Mouse (Mus musculus): ENCODE results near the gene Rab14. TPM values are rescaled to one million over a fixed set of nuclear protein-coding genes. Genes with fewer than 3 reads are reported as not detected.
A peak's percentile ranks its signal among the peaks of the same experiment; 100 is the strongest.

Rab14 gene
- polyA plus RNA-seq, 1 experiment from 2014 or later = 271 TPM

- H3K36me3 ChIP-seq (ENCODE audit: control insufficient read depth, insufficient read depth, low read length) = peaks cover 12% of the 10 kb centered on the region
- DNase-seq (ENCODE audit: low spot score) (no peak), ATAC-seq (ENCODE audit: insufficient read depth, low FRiP score, low TSS enrichment) (no peak)
- 80% methylated on average over 6 of the region's 6 CpGs for WGBS
- no peaks in the 10 kb centered on the region for H3K27me3 ChIP-seq (ENCODE audit: control insufficient read depth, insufficient read depth, low read length)
- no peaks in the 10 kb centered on the region for H3K9me3 ChIP-seq (ENCODE audit: control insufficient read depth, low read length)
- H3K9ac ChIP-seq (ENCODE audit: low read length) = no peak overlapping the region
- H3K4me2 ChIP-seq (ENCODE audit: low read depth) = no peak overlapping the region
- no peak overlapping the region for H3K4me3 ChIP-seq (ENCODE audit: low read depth, low read length)
- H3K4me1 ChIP-seq (ENCODE audit: control insufficient read depth, insufficient read depth, low read length) = no peaks in the 10 kb centered on the region
- H3K27ac ChIP-seq (ENCODE audit: low read depth, low read length) = no peak overlapping the region
Measured at GRCm38 (mm10) chr2:35153179-35153578, 47.7 kb downstream of the Rab14 start.

- Histone ChIP-seq H3K36me3 (ENCODE audit: control insufficient read depth, insufficient read depth, low read length) (peaks cover 12% of the 10 kb centered on the region), H3K4me2 (ENCODE audit: low read depth) (no peak overlapping the region), H3K9ac (ENCODE audit: low read length) (no peak overlapping the region), H3K4me1 (ENCODE audit: control insufficient read depth, insufficient read depth, low read length) (no peaks in the 10 kb centered on the region), H3K27ac (ENCODE audit: low read depth, low read length) (no peak overlapping the region), H3K4me3 (ENCODE audit: low read depth, low read length) (no peak overlapping the region), H3K27me3 (ENCODE audit: control insufficient read depth, insufficient read depth, low read length) (no peaks in the 10 kb centered on the region), H3K9me3 (ENCODE audit: control insufficient read depth, low read length) (no peaks in the 10 kb centered on the region)
- ATAC-seq (ENCODE audit: insufficient read depth, low FRiP score, low TSS enrichment) = no peak
- 95% methylated on average over 13 of the region's 13 CpGs for WGBS
- DNase-seq (ENCODE audit: low spot score) = no peak
Measured at GRCm38 (mm10) chr2:35151303-35151882, 49.5 kb downstream of the Rab14 start.

- peaks cover 17% of the 10 kb centered on the region for H3K36me3 ChIP-seq (ENCODE audit: control insufficient read depth, insufficient read depth, low read length)
- H3K27me3 ChIP-seq (ENCODE audit: control insufficient read depth, insufficient read depth, low read length) = no peaks in the 10 kb centered on the region
- no peak for DNase-seq (ENCODE audit: low spot score)
Measured at GRCm38 (mm10) chr2:35148806-35149205, 52.1 kb downstream of the Rab14 start.

GRCm38 (mm10) chr2:35141673-35142072, 59.2 kb downstream of the Rab14 start:
- ATAC-seq (ENCODE audit: insufficient read depth, low FRiP score, low TSS enrichment) (no peak), DNase-seq (ENCODE audit: low spot score) (no peak)
- Histone ChIP-seq H3K4me2 (ENCODE audit: low read depth) (no peak overlapping the region), H3K9me3 (ENCODE audit: control insufficient read depth, low read length) (no peaks in the 10 kb centered on the region), H3K27ac (ENCODE audit: low read depth, low read length) (no peak overlapping the region), H3K9ac (ENCODE audit: low read length) (no peak overlapping the region), H3K36me3 (ENCODE audit: control insufficient read depth, insufficient read depth, low read length) (peaks cover 16% of the 10 kb centered on the region), H3K4me1 (ENCODE audit: control insufficient read depth, insufficient read depth, low read length) (no peaks in the 10 kb centered on the region), H3K27me3 (ENCODE audit: control insufficient read depth, insufficient read depth, low read length) (no peaks in the 10 kb centered on the region), H3K4me3 (ENCODE audit: low read depth, low read length) (no peak overlapping the region)
- WGBS = 97% methylated on average over 3 of the region's 3 CpGs

More at GRCm38 (mm10) chr2:35148806-35149205, 52.1 kb downstream of the Rab14 start:
- H3K4me3 ChIP-seq (ENCODE audit: low read depth, low read length) = no peak overlapping the region
- H3K9me3 ChIP-seq (ENCODE audit: control insufficient read depth, low read length) = no peaks in the 10 kb centered on the region
- no peak overlapping the region for H3K27ac ChIP-seq (ENCODE audit: low read depth, low read length)
- WGBS = 94% methylated on average over 10 of the region's 10 CpGs
- ATAC-seq (ENCODE audit: insufficient read depth, low FRiP score, low TSS enrichment) = no peak
- no peak overlapping the region for H3K9ac ChIP-seq (ENCODE audit: low read length)
- H3K4me2 ChIP-seq (ENCODE audit: low read depth) = no peak overlapping the region
- no peaks in the 10 kb centered on the region for H3K4me1 ChIP-seq (ENCODE audit: control insufficient read depth, insufficient read depth, low read length)

DNA sequence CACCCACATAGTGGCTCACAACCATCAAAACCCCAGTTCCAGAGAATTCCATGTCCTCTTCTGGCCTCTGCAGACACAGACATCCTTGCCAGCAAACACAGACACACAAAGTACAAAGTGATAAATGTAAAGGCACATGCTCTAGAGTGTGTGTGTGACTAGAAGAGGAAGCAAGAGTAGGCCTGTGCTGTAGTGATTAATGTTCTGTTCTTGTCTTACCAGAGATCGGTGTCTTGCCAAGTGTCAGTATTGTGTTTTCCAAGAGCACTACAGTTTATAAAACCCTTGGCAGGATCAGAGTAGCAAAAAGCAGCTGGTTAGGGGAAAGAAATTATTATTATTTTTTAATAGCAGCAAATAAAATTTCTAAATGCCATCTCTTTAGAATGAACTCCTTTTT, 62.3 kb downstream of the Rab14 start:
- Histone ChIP-seq H3K9me3 (ENCODE audit: control insufficient read depth, low read length) (no peaks in the 10 kb centered on the region), H3K27ac (ENCODE audit: low read depth, low read length) (no peak overlapping the region), H3K36me3 (ENCODE audit: control insufficient read depth, insufficient read depth, low read length) (peaks cover 10% of the 10 kb centered on the region), H3K9ac (ENCODE audit: low read length) (no peak overlapping the region), H3K27me3 (ENCODE audit: control insufficient read depth, insufficient read depth, low read length) (no peaks in the 10 kb centered on the region), H3K4me2 (ENCODE audit: low read depth) (no peak overlapping the region), H3K4me3 (ENCODE audit: low read depth, low read length) (no peak overlapping the region), H3K4me1 (ENCODE audit: control insufficient read depth, insufficient read depth, low read length) (no peaks in the 10 kb centered on the region)
- DNase-seq (ENCODE audit: low spot score) (no peak), ATAC-seq (ENCODE audit: insufficient read depth, low FRiP score, low TSS enrichment) (no peak)
- WGBS = 94% methylated on average over 1 of the region's 1 CpGs

- Histone ChIP-seq H3K4me2 (ENCODE audit: low read depth) (no peak overlapping the region), H3K9ac (ENCODE audit: low read length) (no peak overlapping the region), H3K27me3 (ENCODE audit: control insufficient read depth, insufficient read depth, low read length) (no peaks in the 10 kb centered on the region), H3K4me1 (ENCODE audit: control insufficient read depth, insufficient read depth, low read length) (peaks cover 5% of the 10 kb centered on the region; the same call in 1 of the 2 replicates), H3K4me3 (ENCODE audit: low read depth, low read length) (no peak overlapping the region), H3K9me3 (ENCODE audit: control insufficient read depth, low read length) (no peaks in the 10 kb centered on the region), H3K27ac (ENCODE audit: low read depth, low read length) (no peak overlapping the region), H3K36me3 (ENCODE audit: control insufficient read depth, insufficient read depth, low read length) (peaks cover 4% of the 10 kb centered on the region; the same call in 1 of the 2 replicates)
- WGBS = 81% methylated on average over 5 of the region's 5 CpGs
- no peak for DNase-seq (ENCODE audit: low spot score)
- ATAC-seq (ENCODE audit: insufficient read depth, low FRiP score, low TSS enrichment) = no peak
Measured at GRCm38 (mm10) chr2:35133891-35134290, 67.0 kb downstream of the Rab14 start.

GRCm38 (mm10) chr2:35132662-35133055, 68.3 kb downstream of the Rab14 start:
- H3K4me2 ChIP-seq (ENCODE audit: low read depth) = peak overlapping the region; percentile 64
- ATAC-seq (ENCODE audit: insufficient read depth, low FRiP score, low TSS enrichment) = no peak

DNA sequence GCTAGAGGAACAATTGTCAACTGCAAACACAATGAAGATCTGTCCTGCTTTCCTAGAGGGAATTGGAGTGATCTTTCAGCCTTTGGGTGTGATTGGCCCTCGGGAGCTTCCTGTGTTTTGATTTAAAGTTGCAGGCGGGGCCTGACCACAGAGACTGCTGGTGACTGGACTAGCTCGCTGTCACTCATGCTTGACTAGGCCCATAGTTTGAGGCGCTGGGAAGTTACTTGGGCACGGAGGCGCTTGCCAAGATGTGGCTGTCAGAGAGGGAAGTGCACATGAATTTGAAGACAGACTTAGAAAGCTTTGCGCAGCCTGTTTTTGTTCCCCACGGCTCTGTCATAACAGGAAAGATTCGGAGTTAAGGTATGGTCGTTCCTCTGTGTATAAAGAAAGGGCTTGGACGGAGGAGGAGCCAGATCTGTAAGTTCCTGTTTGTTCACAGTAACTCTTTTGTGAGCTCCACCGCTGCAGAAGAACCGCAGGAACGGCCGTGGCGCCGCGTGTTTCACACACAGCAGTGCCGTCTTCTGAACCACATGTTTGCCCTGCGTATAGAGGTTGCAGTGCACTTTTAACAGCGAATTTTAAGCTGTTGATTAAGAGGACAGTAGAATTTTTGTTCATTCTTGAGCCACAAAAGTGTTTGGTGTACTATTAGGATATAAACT, 68.8 kb downstream of the Rab14 start:
- WGBS = 0% methylated on average over 21 of the region's 21 CpGs
- H3K27ac ChIP-seq (ENCODE audit: low read depth, low read length) = peak overlapping the region; percentile 17; the same call in 1 of the 2 replicates

More at GRCm38 (mm10) chr2:35132662-35133055, 68.3 kb downstream of the Rab14 start:
- Histone ChIP-seq H3K9me3 (ENCODE audit: control insufficient read depth, low read length) (no peaks in the 10 kb centered on the region), H3K4me1 (ENCODE audit: control insufficient read depth, insufficient read depth, low read length) (peaks cover 5% of the 10 kb centered on the region; the same call in 1 of the 2 replicates), H3K36me3 (ENCODE audit: control insufficient read depth, insufficient read depth, low read length) (peaks cover 4% of the 10 kb centered on the region; the same call in 1 of the 2 replicates), H3K4me3 (ENCODE audit: low read depth, low read length) (peak overlapping the region; percentile 40), H3K27me3 (ENCODE audit: control insufficient read depth, insufficient read depth, low read length) (no peaks in the 10 kb centered on the region), H3K9ac (ENCODE audit: low read length) (peak overlapping the region; percentile 56), H3K27ac (ENCODE audit: low read depth, low read length) (peak overlapping the region; percentile 17; the same call in 1 of the 2 replicates)
- 21% methylated on average over 5 of the region's 5 CpGs for WGBS
- peak; percentile 16 for DNase-seq (ENCODE audit: low spot score)

GRCm38 (mm10) chr2:35131491-35131890, 69.4 kb downstream of the Rab14 start:
- Histone ChIP-seq H3K4me1 (ENCODE audit: control insufficient read depth, insufficient read depth, low read length) (peaks cover 5% of the 10 kb centered on the region; the same call in 1 of the 2 replicates), H3K9me3 (ENCODE audit: control insufficient read depth, low read length) (no peaks in the 10 kb centered on the region), H3K27me3 (ENCODE audit: control insufficient read depth, insufficient read depth, low read length) (no peaks in the 10 kb centered on the region), H3K9ac (ENCODE audit: low read length) (no peak overlapping the region), H3K27ac (ENCODE audit: low read depth, low read length) (no peak overlapping the region), H3K36me3 (ENCODE audit: control insufficient read depth, insufficient read depth, low read length) (no peaks in the 10 kb centered on the region), H3K4me3 (ENCODE audit: low read depth, low read length) (no peak overlapping the region), H3K4me2 (ENCODE audit: low read depth) (no peak overlapping the region; the same call in 1 of the 2 replicates)
- ATAC-seq (ENCODE audit: insufficient read depth, low FRiP score, low TSS enrichment) = no peak
- DNase-seq (ENCODE audit: low spot score) = no peak

More for the DNA sequence above, 68.8 kb downstream of the Rab14 start:
- H3K4me3 ChIP-seq (ENCODE audit: low read depth, low read length) = peak overlapping the region; percentile 40
- peak overlapping the region; percentile 64 for H3K4me2 ChIP-seq (ENCODE audit: low read depth)
- no peaks in the 10 kb centered on the region for H3K27me3 ChIP-seq (ENCODE audit: control insufficient read depth, insufficient read depth, low read length)
- peaks cover 5% of the 10 kb centered on the region; the same call in 1 of the 2 replicates for H3K4me1 ChIP-seq (ENCODE audit: control insufficient read depth, insufficient read depth, low read length)
- DNase-seq (ENCODE audit: low spot score) (peak; percentile 95), ATAC-seq (ENCODE audit: insufficient read depth, low FRiP score, low TSS enrichment) (peak; percentile 92)
- peak overlapping the region; percentile 56 for H3K9ac ChIP-seq (ENCODE audit: low read length)
- H3K36me3 ChIP-seq (ENCODE audit: control insufficient read depth, insufficient read depth, low read length) = no peaks in the 10 kb centered on the region
- H3K9me3 ChIP-seq (ENCODE audit: control insufficient read depth, low read length) = no peaks in the 10 kb centered on the region

All from neural tube, embryonic 11.5 days (tissue).